Mouse (Mus musculus): Measurements from ENCODE around the gene Ppp1r11.
"Not testable (repeated sequence)": the region's sequence is repeated elsewhere in the genome, so short reads cannot be mapped to it uniquely, and the experiment has no call there.

Gene Ppp1r11

GRCm38 (mm10) chr17:36950981-36951947, at the start of gene Ppp1r11:
Ppp1r11 (minus strand) TSS chr17:36951741.
- peak; percentile 98 for DNase-seq

- DNase-seq = no peak
Measured at GRCm38 (mm10) chr17:37000863-37001262, 49.3 kb upstream of the Ppp1r11 start, which contains the start of gene Zfp57. Zfp57 (plus strand) TSS chr17:37001163.

- no peak for DNase-seq
Measured at GRCm38 (mm10) chr17:36998477-36998876, 46.9 kb upstream of the Ppp1r11 start.

GRCm38 (mm10) chr17:36997033-36997735, 45.6 kb upstream of the Ppp1r11 start:
- DNase-seq = peak; percentile 73

- no peak for DNase-seq
Measured at GRCm38 (mm10) chr17:36995448-36995847, 43.9 kb upstream of the Ppp1r11 start.

GRCm38 (mm10) chr17:36994528-36994927, 43.0 kb upstream of the Ppp1r11 start:
- DNase-seq = no peak

- no peak for DNase-seq
Measured at GRCm38 (mm10) chr17:36993770-36994325, 42.3 kb upstream of the Ppp1r11 start.

- no peak for DNase-seq
Measured at GRCm38 (mm10) chr17:36992336-36993104, 41.0 kb upstream of the Ppp1r11 start.

- not testable (repeated sequence) for DNase-seq
Measured at GRCm38 (mm10) chr17:36990630-36991029, 39.1 kb upstream of the Ppp1r11 start.

- no peak for DNase-seq
Measured at GRCm38 (mm10) chr17:36989437-36989836, 37.9 kb upstream of the Ppp1r11 start, which contains the start of gene H2-M5. H2-M5 (minus strand) TSS chr17:36989537.

GRCm38 (mm10) chr17:36988475-36988874, 36.9 kb upstream of the Ppp1r11 start:
- DNase-seq = no peak

GRCm38 (mm10) chr17:36982253-36983155, 31.0 kb upstream of the Ppp1r11 start:
- DNase-seq = no peak

GRCm38 (mm10) chr17:36981845-36982244, 30.3 kb upstream of the Ppp1r11 start:
- no peak for DNase-seq

GRCm38 (mm10) chr17:36981221-36981813, 29.8 kb upstream of the Ppp1r11 start, which contains the start of gene 2410137M14Rik:
2410137M14Rik (minus strand) TSS chr17:36981237.
- no peak for DNase-seq

GRCm38 (mm10) chr17:36973271-36973787, 21.8 kb upstream of the Ppp1r11 start:
- DNase-seq = no peak

GRCm38 (mm10) chr17:36972791-36973190, 21.2 kb upstream of the Ppp1r11 start:
- no peak for DNase-seq

GRCm38 (mm10) chr17:36971172-36971850, 19.8 kb upstream of the Ppp1r11 start:
- no peak for DNase-seq

- no peak for DNase-seq
Measured at GRCm38 (mm10) chr17:36970316-36970890, 18.9 kb upstream of the Ppp1r11 start.

GRCm38 (mm10) chr17:36966875-36967274, 15.3 kb upstream of the Ppp1r11 start:
- no peak for DNase-seq

GRCm38 (mm10) chr17:36961125-36961524, 9.6 kb upstream of the Ppp1r11 start:
- DNase-seq = no peak

Measured in cerebellum, adult 9-10 months (tissue).